Mouse (Mus musculus): ENCODE measurements at regions not wholly inside any gene's neighbourhood (a gene's known extent, or its start where the extent isn't known, plus 50 kb on each side); places are given as distances from the start of the nearest gene placed in this dataset.

DNA sequence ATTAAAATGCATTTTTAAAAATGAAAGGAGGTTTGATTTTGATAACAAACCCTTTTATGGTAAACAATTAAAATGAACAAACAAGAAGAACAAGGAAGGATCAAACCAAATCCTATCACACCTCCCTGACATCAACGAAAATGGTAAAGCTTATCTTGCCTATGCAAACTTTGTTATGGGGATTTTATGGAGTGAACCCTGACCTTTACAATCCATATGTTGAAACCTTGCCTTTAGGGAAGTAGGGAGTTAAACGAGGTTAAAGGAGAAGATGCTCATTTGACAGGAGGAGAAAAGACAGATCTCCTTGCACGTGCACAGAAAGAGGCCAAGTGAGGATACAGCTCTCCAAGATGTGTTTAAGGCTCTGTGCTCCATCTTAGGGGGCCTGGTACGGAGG is 379.5 kb upstream of the Dab2 start:
- TF ChIP-seq CTCF (conservative IDR thresholded peaks at IDR 0.05; ENCODE audit: low read length) (no peak), NANOG (IDR thresholded peaks at IDR 0.05; ENCODE audit: borderline replicate concordance, low read length) (no peak)

All from E14TG2a.4 (cell line).